Mouse (Mus musculus) ES-Bruce4 (cell line): Measurements from ENCODE around the gene Wdfy1.

Experiments used
- CTCF ChIP-seq: IDR thresholded peaks from one replicate; pipeline ENCODE4 v1.8.1; 2011; ENCODE audit warnings: low read depth, low read length
- POLR2A ChIP-seq: IDR thresholded peaks from one replicate; pipeline ENCODE4 v1.8.1; 2011; ENCODE audit warnings: low read length; ENCODE audit not compliant: insufficient read depth

- TF ChIP-seq POLR2A (no peak), CTCF (no peak)
Observed at GRCm38 (mm10) chr1:79755376-79755775, 20.6 kb downstream of the Wdfy1 start.
